ENCODE assay signal across 8 mouse cellular contexts in the genomic region with DNA sequence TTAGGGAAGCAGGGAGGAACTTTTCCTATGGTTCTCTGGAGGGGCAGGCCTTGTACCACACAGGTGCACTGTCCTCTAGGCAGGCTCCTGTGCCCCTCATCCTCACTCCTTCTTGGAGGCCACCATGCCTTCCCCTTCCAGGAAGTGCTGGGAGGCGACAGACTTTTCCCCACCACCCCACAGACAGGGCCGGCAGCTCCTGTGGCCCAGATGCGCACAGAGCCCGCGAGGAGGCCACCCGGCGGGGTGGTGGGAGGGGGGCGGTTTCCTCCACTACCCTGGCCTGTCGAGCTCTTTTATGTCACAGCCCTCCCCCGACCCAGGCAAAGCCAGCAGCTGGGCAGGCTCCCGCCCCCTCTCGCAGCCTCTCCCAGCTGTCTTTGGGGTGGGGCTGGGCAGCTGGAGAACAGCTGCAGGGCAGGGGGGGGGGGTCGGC. TPM values are rescaled to one million over a fixed set of nuclear protein-coding genes. Genes with fewer than 3 reads are reported as not detected.
DNase-seq lines count a peak whose midpoint lies in the region; ATAC-seq and TF ChIP-seq lines count a peak whose summit lies in the region.

No protein-coding gene starts in this region.

- H3K27ac ChIP-seq in liver, embryonic 14.5 days = no peak overlapping the region

- H3K4me2 ChIP-seq in liver, embryonic 14.5 days (ENCODE audit: low read depth) = peak overlapping the region; percentile 11

- no peak for TF ChIP-seq CTCF in liver, embryonic 14.5 days (IDR thresholded peaks at IDR 0.05; ENCODE audit: low read depth)

- peaks cover 24% of the 10 kb centered on the region for H3K36me3 ChIP-seq in liver, embryonic 14.5 days (replicated peaks; ENCODE audit: control insufficient read depth, insufficient read depth, low read depth)

- H3K9me3 ChIP-seq in liver, embryonic 14.5 days (ENCODE audit: control insufficient read depth, low read length) = no peaks in the 10 kb centered on the region

- peaks cover 11 to 24% of the 10 kb centered on the region in 2 experiments for H3K4me1 ChIP-seq in liver, embryonic 14.5 days (replicated peaks; ENCODE audit: control insufficient read depth in 2 of 2, insufficient read depth in 2 of 2, low read length in 1 of 2)

- no peak for TF ChIP-seq EP300 in liver, embryonic 14.5 days (IDR thresholded peaks at IDR 0.05; ENCODE audit: low read depth)

- no peak overlapping the region for H3K9ac ChIP-seq in liver, embryonic 14.5 days (replicated peaks)

- DNase-seq in gastrocnemius, postnatal 14 days = peak; percentile 71
- DNase-seq in gastrocnemius, adult 18-20 months (ENCODE audit: low spot score) = no peak
- DNase-seq in embryo, embryonic 11 days = peak; percentile 81
- peak; percentile 65 for DNase-seq in heart, postnatal 4 days
- no peak for DNase-seq in liver, embryonic 14.5 days (ENCODE audit: low read depth in 3 of 3, low spot score in 3 of 3)
- DNase-seq in ovary, adult 18-20 months (ENCODE audit: low spot score) = no peak
- no peak for DNase-seq in spleen, adult 12 weeks (ENCODE audit: low spot score)

- 0 out of 2 replicates have a peak, but pooled peaks have one; percentile 22 for ATAC-seq in liver, embryonic 14.5 days (ENCODE audit: insufficient read depth)
- peak; percentile 11; the same call in 1 of the 2 replicates for ATAC-seq in neutrophil, adult 5-6 weeks (ENCODE audit: extremely low read depth, insufficient number of reproducible peaks, low FRiP score, poor library complexity, severe bottlenecking)

- peaks cover 3% of the 10 kb centered on the region; the same call in 1 of the 2 replicates for H3K27me3 ChIP-seq in liver, embryonic 14.5 days (ENCODE audit: control insufficient read depth, insufficient read depth, low read length)

- WGBS in liver, embryonic 14.5 days (ENCODE audit: insufficient replicate concordance) = 0% methylated on average over 13 of the region's 13 CpGs

- H3K4me3 ChIP-seq in liver, embryonic 14.5 days (ENCODE audit: insufficient read depth in 1 of 2, low read depth in 2 of 2, low read length in 2 of 2) = no peak overlapping the region

- intact Hi-C loops in gastrocnemius, postnatal 14 days (cut with DNase I; ENCODE audit: low total_unique reads) = no loop called here

RNA-seq across cellular contexts. Expression of gene Trim8, which starts 16.9 kb away (rescaled TPM):
- total RNA-seq in gastrocnemius, postnatal 14 days (2021) = 10 to 100 TPM; 20.1 to 23.1 TPM
- 10 to 100 TPM; 17.6 to 22.5 TPM for total RNA-seq in gastrocnemius, adult 18-20 months (2021)
- 10 to 100 TPM; 50.1 to 53.8 TPM for total RNA-seq in heart, postnatal 4 days (2021)
- polyA plus RNA-seq in liver, embryonic 14.5 days (2012; rRNA removed) = 7.3 and 7.7 TPM in 2 replicates
- 7.5 and 10.1 TPM in 2 replicates for polyA plus RNA-seq in liver, embryonic 14.5 days (2014; fragmentation: Nextera tagmentation; extraction: Ambion mirVana)
- total RNA-seq in neutrophil, adult 5-6 weeks (2017) = 36.7 and 47.5 TPM in 2 replicates

RNA-seq across cellular contexts. Expression of gene Arl3, which starts 54.6 kb away (rescaled TPM):
- total RNA-seq in gastrocnemius, postnatal 14 days (2021) = 10 to 100 TPM; 47.1 to 56.5 TPM
- 10 to 100 TPM; 79.9 to 86.2 TPM for total RNA-seq in gastrocnemius, adult 18-20 months (2021)
- 10 to 100 TPM; 29.6 to 31.1 TPM for total RNA-seq in heart, postnatal 4 days (2021)
- 14.7 and 27.6 TPM in 2 replicates for polyA plus RNA-seq in liver, embryonic 14.5 days (2012; rRNA removed)
- 17.1 and 17.6 TPM in 2 replicates for polyA plus RNA-seq in liver, embryonic 14.5 days (2014; fragmentation: Nextera tagmentation; extraction: Ambion mirVana)
- total RNA-seq in neutrophil, adult 5-6 weeks (2017) = 26.3 and 31.1 TPM in 2 replicates

RNA-seq across cellular contexts. Expression of gene Sfxn2, which starts 54.8 kb away (rescaled TPM):
- 1 to 10 TPM; 2.8 to 3.4 TPM for total RNA-seq in gastrocnemius, postnatal 14 days (2021)
- 1 to 10 TPM; 2.2 to 3.8 TPM for total RNA-seq in gastrocnemius, adult 18-20 months (2021)
- 1 to 10 TPM; 4.6 to 6.4 TPM for total RNA-seq in heart, postnatal 4 days (2021)
- 5.8 and 7.4 TPM in 2 replicates for polyA plus RNA-seq in liver, embryonic 14.5 days (2012; rRNA removed)
- polyA plus RNA-seq in liver, embryonic 14.5 days (2014; fragmentation: Nextera tagmentation; extraction: Ambion mirVana) = 15.0 and 15.9 TPM in 2 replicates
- 20.3 and 21.1 TPM in 2 replicates for total RNA-seq in neutrophil, adult 5-6 weeks (2017)

Comparison
In these comparisons a context has a peak if more than half of its experiments do, and no peak if none do; other contexts are left out.
1. DNase-seq: peak in gastrocnemius, postnatal 14 days (single experiment), embryo, embryonic 11 days (single experiment) and heart, postnatal 4 days (single experiment); none in gastrocnemius, adult 18-20 months (single experiment), liver, embryonic 14.5 days (0 of 3), ovary, adult 18-20 months (single experiment) and spleen, adult 12 weeks (single experiment).